Mouse (Mus musculus): ENCODE results near the gene Tgm2.

DNA sequence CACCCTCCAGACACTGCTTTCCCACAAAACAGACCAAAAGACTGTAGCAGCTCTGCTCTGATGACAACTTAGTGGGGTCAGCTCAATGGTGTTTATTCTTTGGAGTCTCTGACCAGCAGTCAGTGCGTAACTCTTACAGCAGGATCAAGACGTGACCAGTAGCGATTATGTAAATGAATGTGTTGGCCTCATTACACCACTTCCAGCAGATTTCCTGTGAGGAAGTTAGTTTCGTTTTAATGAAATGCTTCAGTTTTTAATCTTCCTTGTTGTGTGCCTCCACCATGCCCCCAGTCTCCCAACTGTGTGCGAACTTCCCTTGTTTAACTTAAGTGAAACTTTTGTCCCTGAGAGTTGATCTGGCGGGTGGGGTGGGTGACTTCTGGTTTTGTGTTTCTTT, 69.5 kb downstream of the Tgm2 start:
- TF ChIP-seq EP300 (IDR thresholded peaks at IDR 0.05) (no peak), CTCF (IDR thresholded peaks at IDR 0.05) (no peak)
